Mouse (Mus musculus): ENCODE results near the gene Slc2a1. TPM values are rescaled to one million over a fixed set of nuclear protein-coding genes. Genes with fewer than 3 reads are reported as not detected.

The Slc2a1 gene
- 6.3 TPM for polyA plus RNA-seq (2014; fragmentation: Illumina TruSeq; extraction: RNeasy Lipid Tissue Mini Kit (QIAGEN cat#74804); ENCODE audit: low read depth, low replicate concordance)

DNA sequence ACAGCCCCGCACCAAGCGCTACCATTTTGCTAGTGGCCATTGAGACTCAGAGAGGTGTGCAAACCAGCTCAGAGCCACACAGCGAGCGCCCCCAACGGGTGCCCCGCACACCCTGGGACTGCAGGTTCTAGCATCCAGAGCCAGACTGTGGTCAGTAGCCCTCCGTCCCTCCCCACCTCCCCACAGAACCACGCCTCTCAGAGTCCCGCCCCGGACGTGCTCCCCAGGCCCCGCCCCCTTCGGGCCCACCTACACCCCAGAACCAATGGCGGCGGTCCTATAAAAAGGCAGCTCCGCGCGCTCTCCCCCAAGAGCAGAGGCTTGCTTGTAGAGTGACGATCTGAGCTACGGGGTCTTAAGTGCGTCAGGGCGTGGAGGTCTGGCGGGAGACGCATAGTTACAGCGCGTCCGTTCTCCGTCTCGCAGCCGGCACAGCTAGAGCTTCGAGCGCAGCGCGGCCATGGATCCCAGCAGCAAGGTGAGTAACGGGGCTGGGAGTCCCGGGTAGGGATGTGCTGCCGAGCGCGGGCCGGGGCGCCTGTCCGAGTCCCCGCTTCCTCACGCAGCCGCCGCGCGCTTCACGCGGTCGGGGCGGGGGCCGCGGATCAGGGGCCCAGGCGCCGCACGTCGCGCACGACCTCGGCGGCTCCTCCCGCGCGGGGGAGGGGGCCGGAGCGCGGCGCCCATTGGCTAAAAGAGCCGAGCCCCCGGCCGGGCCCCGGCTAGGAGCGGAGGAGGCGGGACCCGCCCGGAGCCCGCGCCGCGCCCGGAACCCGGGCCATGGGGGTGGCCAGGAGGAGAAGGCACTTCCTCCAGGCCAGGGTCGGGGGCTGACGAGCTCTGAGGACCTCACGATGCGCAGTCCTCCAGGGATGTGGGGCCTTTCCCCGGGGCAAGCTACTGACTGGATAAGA, at the start of gene Slc2a1:
Gene Slc2a1 (plus strand): TSS at position 217 of the 914 bp plus-strand sequence.

GRCm38 (mm10) chr4:119173851-119174453, 65.4 kb downstream of the Slc2a1 start, which contains the start of gene Zfp691:
Zfp691 (minus strand) TSS chr4:119174195.

Other genes with a start within 250 kb of the Slc2a1 start
- gene Olfr1331, start 244.1 kb upstream of the Slc2a1 start, polyA plus RNA-seq (2014; fragmentation: Illumina TruSeq; extraction: RNeasy Lipid Tissue Mini Kit (QIAGEN cat#74804); ENCODE audit: low read depth, low replicate concordance), result not detected
- not detected for gene Olfr1330, start 220.1 kb upstream of the Slc2a1 start, polyA plus RNA-seq (2014; fragmentation: Illumina TruSeq; extraction: RNeasy Lipid Tissue Mini Kit (QIAGEN cat#74804); ENCODE audit: low read depth, low replicate concordance)
- gene Olfr1329, start 191.2 kb upstream of the Slc2a1 start, polyA plus RNA-seq (2014; fragmentation: Illumina TruSeq; extraction: RNeasy Lipid Tissue Mini Kit (QIAGEN cat#74804); ENCODE audit: low read depth, low replicate concordance), result not detected
- gene Olfr1328, start 170.1 kb upstream of the Slc2a1 start, polyA plus RNA-seq (2014; fragmentation: Illumina TruSeq; extraction: RNeasy Lipid Tissue Mini Kit (QIAGEN cat#74804); ENCODE audit: low read depth, low replicate concordance), result not detected
- not detected for gene Lao1, start 147.1 kb upstream of the Slc2a1 start, polyA plus RNA-seq (2014; fragmentation: Illumina TruSeq; extraction: RNeasy Lipid Tissue Mini Kit (QIAGEN cat#74804); ENCODE audit: low read depth, low replicate concordance)
- gene Zfp691, start 65.5 kb downstream of the Slc2a1 start, polyA plus RNA-seq (2014; fragmentation: Illumina TruSeq; extraction: RNeasy Lipid Tissue Mini Kit (QIAGEN cat#74804); ENCODE audit: low read depth, low replicate concordance), result 0.53 TPM
- not detected for gene Ermap, start 81.3 kb downstream of the Slc2a1 start, polyA plus RNA-seq (2014; fragmentation: Illumina TruSeq; extraction: RNeasy Lipid Tissue Mini Kit (QIAGEN cat#74804); ENCODE audit: low read depth, low replicate concordance)
- gene Svbp, start 86.6 kb downstream of the Slc2a1 start, polyA plus RNA-seq (2014; fragmentation: Illumina TruSeq; extraction: RNeasy Lipid Tissue Mini Kit (QIAGEN cat#74804); ENCODE audit: low read depth, low replicate concordance), result 11.5 TPM
- not detected for gene Tmem269, start 109.5 kb downstream of the Slc2a1 start, polyA plus RNA-seq (2014; fragmentation: Illumina TruSeq; extraction: RNeasy Lipid Tissue Mini Kit (QIAGEN cat#74804); ENCODE audit: low read depth, low replicate concordance)
- gene AU022252, start 124.0 kb downstream of the Slc2a1 start, polyA plus RNA-seq (2014; fragmentation: Illumina TruSeq; extraction: RNeasy Lipid Tissue Mini Kit (QIAGEN cat#74804); ENCODE audit: low read depth, low replicate concordance), result 6.7 TPM
- gene P3h1, start 124.2 kb downstream of the Slc2a1 start, polyA plus RNA-seq (2014; fragmentation: Illumina TruSeq; extraction: RNeasy Lipid Tissue Mini Kit (QIAGEN cat#74804); ENCODE audit: low read depth, low replicate concordance), result 14.4 TPM
- 5.5 TPM for gene Cldn19, start 146.7 kb downstream of the Slc2a1 start, polyA plus RNA-seq (2014; fragmentation: Illumina TruSeq; extraction: RNeasy Lipid Tissue Mini Kit (QIAGEN cat#74804); ENCODE audit: low read depth, low replicate concordance)
- 618 TPM for gene Ybx1, start 185.9 kb downstream of the Slc2a1 start, polyA plus RNA-seq (2014; fragmentation: Illumina TruSeq; extraction: RNeasy Lipid Tissue Mini Kit (QIAGEN cat#74804); ENCODE audit: low read depth, low replicate concordance)
- 21.3 TPM for gene Ppih, start 211.8 kb downstream of the Slc2a1 start, polyA plus RNA-seq (2014; fragmentation: Illumina TruSeq; extraction: RNeasy Lipid Tissue Mini Kit (QIAGEN cat#74804); ENCODE audit: low read depth, low replicate concordance)

Measured in kidney, adult 10 weeks (tissue).